Mouse (Mus musculus): Measurements from ENCODE around the gene Ankrd17.
A peak's percentile ranks its signal among the peaks of the same experiment; 100 is the strongest.

Ankrd17 gene

DNA sequence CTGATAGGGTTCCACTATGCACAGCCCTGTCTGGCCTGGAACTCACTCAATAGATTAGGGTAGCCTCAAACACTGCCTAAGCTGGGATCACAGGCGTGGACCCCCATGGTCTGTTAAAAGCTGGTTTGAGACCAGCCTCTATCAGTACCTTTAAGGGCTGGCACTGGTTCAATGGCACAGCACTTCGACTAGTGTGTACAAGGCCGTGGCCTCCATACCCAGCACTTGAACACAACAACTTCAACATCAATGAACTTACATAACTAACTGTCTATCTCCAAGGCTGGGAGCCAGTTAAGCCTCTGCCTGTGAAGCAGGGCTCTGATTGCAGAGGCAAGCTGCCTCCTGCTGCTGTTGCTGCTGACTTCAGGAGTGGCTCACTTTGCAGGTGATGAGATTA lies 148.6 kb downstream of the Ankrd17 start:
- no peak for DNase-seq (ENCODE audit: low read depth, low spot score)

DNA sequence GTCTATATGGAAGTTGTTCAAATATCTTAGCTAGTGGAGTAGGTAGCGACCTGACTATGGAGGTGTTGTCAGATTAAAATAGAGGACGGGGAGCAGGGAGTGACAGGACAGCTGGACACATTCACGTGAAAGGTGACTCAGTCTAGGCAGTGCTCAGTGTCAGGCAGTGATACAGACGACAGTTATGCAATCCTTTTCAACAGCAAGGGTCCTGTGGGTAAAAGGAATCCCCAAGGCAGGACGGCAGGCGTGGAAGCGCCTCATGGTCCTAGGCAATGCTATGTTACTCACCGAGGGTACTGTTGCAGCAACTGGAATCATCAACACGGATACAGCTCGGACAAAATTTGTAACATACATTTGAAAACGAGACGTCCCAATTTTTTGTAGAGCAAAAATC lies 149.2 kb downstream of the Ankrd17 start:
- DNase-seq (ENCODE audit: low read depth, low spot score) = no peak

DNA sequence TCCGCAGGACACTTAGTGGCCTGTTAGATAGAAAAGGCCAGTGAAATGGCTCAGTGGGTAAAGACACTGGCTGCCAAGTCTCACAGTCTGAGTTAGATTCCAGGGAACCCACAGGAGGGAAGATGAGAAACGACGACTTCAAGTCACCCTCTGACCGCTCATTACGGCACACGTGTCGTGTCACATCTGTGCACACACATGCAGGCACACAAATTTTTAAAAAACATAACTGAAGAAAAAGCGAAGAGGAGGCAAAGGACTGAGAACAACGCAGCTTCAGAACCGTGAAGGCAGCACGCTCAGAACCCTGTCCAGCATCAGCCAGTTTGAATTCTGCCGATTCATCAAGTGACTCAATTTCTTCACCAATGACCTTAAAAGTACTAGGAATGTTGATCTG lies 153.0 kb downstream of the Ankrd17 start:
- no peak for DNase-seq (ENCODE audit: low read depth, low spot score)

DNA sequence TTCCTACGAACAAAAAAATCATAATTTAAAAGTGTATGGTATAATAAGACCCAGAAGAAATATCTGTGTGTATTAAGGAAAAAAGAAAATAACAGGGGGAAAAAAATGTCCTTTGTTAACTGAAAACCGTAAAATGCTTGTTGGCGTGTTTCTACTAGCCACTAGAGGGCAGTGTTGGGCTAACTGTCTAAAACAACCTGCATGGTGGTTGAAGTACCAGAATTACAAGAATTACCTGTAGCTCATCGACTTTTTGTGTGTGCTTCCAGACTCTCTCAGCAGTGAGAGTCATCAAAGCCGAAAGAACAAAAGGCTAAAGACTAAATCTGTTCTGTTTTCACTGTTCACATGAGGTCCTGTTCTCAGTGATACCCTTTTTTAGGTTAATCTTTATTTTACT lies 163.2 kb downstream of the Ankrd17 start:
- DNase-seq (ENCODE audit: low read depth, low spot score) = peak; percentile 87

DNA sequence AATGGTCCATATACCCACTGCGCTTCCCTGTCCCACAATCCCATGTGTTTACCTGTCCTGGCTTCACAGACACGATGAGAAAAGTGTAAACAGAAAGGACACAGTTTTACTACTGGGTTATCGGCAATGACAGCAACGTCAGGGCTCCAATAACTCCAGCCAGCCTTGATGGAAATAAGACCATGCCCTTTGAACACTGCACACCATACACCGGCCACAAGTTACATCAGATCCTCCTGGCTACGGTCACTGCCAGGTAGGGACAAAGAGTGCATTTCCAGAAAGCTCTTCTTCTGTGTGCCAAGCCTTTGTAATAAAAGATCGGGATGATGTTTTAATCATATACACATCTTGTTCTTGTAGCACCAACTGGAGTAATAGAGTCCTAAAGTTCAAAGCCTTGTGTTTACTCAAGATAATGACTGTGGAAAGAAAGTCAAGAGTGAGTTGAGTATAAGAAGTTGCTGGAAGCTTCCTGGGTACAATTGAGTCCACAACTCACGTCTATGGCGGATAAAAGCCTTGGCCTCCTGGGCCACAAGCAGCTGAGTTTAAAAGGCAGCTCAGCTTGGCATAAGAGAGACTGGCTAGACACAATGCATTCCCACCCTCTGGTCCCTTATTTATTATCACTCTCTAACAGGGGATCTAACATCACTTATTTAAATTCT lies 163.8 kb downstream of the Ankrd17 start:
- no peak for DNase-seq (ENCODE audit: low read depth, low spot score)

DNA sequence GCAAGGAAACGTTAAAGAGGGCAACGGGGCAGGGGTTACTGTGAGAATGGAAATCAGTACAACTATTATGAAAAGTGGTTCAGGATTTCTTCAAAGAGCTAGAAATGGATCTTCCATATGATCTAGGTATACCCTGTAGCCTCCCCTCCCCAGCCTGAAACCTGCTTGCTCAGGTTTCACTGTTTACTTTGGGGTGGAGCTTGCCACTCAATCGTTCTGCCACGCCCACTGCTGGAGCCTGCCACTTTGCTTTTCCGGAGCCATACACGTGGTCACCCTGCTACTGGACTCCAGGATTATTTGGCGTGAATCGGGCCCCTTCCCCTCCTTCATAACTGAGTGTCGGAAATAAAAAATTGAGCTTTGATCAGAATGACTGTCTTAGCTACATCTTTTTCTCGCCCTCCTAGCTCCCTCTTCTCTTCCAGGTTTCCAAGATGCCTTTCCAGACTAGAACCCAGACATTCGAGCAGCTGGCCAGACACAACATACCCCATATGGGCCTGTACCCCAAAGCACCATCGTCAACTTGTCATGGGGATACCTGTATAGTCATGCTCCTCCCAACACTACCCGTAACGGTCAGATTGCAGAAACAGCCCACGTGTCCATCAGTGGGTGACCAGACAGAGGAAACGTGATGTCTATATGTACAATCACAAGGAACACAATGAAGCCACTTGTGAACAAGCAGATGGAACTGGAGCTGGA lies 166.3 kb downstream of the Ankrd17 start:
- DNase-seq (ENCODE audit: low read depth, low spot score) = no peak

DNA sequence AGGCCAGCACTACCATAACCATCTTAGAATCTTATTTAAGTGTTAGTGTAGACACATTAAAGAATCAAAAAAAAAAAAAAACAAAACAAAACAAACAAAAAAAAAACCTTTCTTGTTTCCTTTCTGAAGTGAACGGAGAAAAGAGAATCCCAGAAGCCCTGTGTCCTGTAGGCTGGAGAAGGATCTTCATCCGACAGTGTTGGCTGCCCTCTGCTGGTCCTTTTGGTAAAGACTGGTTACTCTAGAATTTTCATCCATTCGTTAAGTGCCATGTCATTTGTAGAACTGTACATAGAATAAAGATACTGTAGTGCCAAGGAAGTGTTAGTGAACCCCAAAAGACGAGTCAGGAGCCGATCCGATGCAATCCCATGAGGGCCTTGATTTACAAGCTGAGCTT lies 171.5 kb downstream of the Ankrd17 start:
- peak; percentile 83 for DNase-seq (ENCODE audit: low read depth, low spot score)

DNA sequence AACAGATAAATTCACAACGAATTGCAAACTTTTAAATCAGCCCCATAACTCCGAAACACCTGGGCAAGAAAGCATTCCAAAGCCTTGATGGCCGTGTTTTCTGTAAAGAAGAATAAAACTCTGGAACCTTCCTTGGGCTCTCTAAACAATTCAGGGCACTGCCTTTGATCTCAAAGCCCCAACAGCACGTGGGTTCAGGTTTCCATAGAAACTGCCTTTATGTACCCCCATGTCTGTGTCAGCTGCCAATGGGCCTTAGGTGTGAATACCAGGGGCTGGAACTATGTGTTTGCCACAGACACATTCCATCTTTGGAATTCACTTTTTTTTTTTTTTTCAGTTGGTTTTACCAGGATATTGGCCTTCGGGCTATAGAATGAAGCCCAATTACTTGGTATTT lies 183.6 kb downstream of the Ankrd17 start:
- DNase-seq (ENCODE audit: low read depth, low spot score) = no peak

DNA sequence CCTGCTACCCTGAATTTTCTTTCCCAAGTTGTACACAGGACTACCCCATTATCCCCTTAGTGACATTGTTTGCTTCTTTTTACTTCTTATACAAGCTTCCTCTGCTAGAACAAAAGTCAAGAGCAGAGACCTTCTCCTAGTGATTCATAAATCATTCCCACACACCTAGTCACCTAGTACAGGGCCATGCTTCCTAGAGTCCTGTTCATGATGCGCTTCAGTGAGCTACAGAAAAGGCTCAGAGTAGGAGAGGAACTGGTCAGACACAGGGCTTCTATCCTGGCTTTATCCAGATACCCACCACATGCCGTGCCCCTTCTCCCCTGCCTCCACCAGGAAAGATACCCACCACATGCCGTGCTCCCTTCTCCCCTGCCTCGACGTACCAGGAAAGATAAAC lies 187.3 kb downstream of the Ankrd17 start:
- no peak for DNase-seq (ENCODE audit: low read depth, low spot score)

DNA sequence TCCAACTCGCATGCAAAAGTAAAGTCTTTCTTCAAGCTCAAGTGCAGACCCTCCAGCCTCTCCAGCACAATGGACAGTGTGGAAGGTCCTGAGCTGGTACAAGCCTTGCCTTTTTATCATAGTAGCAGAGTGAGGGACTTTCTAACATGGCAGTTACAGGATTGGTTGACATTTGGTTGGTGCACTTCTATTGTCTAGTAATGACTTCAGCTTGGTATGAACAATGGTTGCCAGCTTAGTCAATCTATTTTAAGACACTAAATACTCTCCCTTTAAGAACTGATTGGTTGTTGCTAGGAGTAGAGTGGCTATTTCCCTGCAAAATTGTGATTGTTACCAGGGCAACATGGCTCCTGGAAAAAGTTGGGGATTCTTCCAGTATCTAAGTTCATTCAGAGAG lies 188.3 kb downstream of the Ankrd17 start:
- no peak for DNase-seq (ENCODE audit: low read depth, low spot score)
